Mouse (Mus musculus) embryonic facial prominence, embryonic 13.5 days (tissue): ENCODE data around the gene Dtx3. TPM values are rescaled to one million over a fixed set of nuclear protein-coding genes. Genes with fewer than 3 reads are reported as not detected.
"Not testable (repeated sequence)": the region's sequence is repeated elsewhere in the genome, so short reads cannot be mapped to it uniquely, and the experiment has no call there.

ENCODE experiments used
- ATAC-seq: fragments of 200-750 bp; cut with Nextera tagmentation; 2 replicates; pipeline ENCODE4 v1.8.0; 2017; ENCODE audit warnings: low read depth; ENCODE audit not compliant: insufficient number of reproducible peaks, insufficient read depth, low FRiP score, low TSS enrichment
- H3K27ac ChIP-seq: fragments of 300-500 bp; sonication (generic); 2 replicates; pipeline ENCODE4 v1.5.1; 2015; ENCODE audit warnings: moderate library complexity, mild to moderate bottlenecking, inconsistent platforms
- H3K27me3 ChIP-seq: fragments of 300-500 bp; sonication (generic); 2 replicates; pipeline ENCODE4 v1.6.1; 2015; ENCODE audit warnings: mild to moderate bottlenecking, inconsistent platforms
- H3K36me3 ChIP-seq: fragments of 300-500 bp; sonication (generic); 2 replicates; pipeline ENCODE4 v1.6.1; 2015; ENCODE audit warnings: mild to moderate bottlenecking, inconsistent platforms
- H3K4me1 ChIP-seq: fragments of 300-500 bp; sonication (generic); 2 replicates; pipeline ENCODE4 v1.6.1; 2015; ENCODE audit warnings: inconsistent platforms
- H3K4me2 ChIP-seq: fragments of 300-500 bp; sonication (generic); 2 replicates; pipeline ENCODE4 v1.6.1; 2015; ENCODE audit warnings: moderate library complexity, mild to moderate bottlenecking, inconsistent platforms
- H3K4me3 ChIP-seq: fragments of 300-500 bp; sonication (generic); 2 replicates; pipeline ENCODE4 v1.5.1; 2015; ENCODE audit warnings: mild to moderate bottlenecking, inconsistent platforms
- H3K9ac ChIP-seq: fragments of 300-500 bp; sonication (generic); 2 replicates; pipeline ENCODE4 v1.6.1; 2015; ENCODE audit warnings: mild to moderate bottlenecking, inconsistent platforms
- H3K9me3 ChIP-seq: fragments of 300-500 bp; sonication (generic); 2 replicates; pipeline ENCODE4 v1.6.1; 2016; ENCODE audit warnings: inconsistent platforms
- WGBS: fragments of 180-500 bp; shearing (Covaris S2); methylation state at CpG from one replicate; pipeline ENCODE4 v1.1.7; 2015; ENCODE audit warnings: mixed read lengths; 5-methylcytosine and 5-hydroxymethylcytosine counted together
- polyA plus RNA-seq: library from polyadenylated mRNA; unstranded; fragments of >200 nt; fragmentation: Nextera tagmentation; extraction: Ambion mirVana; gene quantifications from 2 replicates; pipeline ENCODE4 v1.2.1, GENCODE M21; 2015

Dtx3 gene
- polyA plus RNA-seq, 1 experiment from 2014 or later = 165 TPM

GRCm38 (mm10) chr10:127164190-127164589, 31.3 kb downstream of the Dtx3 start:
- Histone ChIP-seq H3K9me3 (no peaks in the 10 kb centered on the region), H3K36me3 (no peaks in the 10 kb centered on the region), H3K4me2 (peak overlapping the region; percentile 100; the same call in 1 of the 2 replicates), H3K4me3 (no peak overlapping the region), H3K27me3 (peaks cover 61% of the 10 kb centered on the region), H3K9ac (peak overlapping the region; percentile 79; the same call in 1 of the 2 replicates), H3K27ac (no peak overlapping the region), H3K4me1 (peaks cover 25% of the 10 kb centered on the region)
- 90% methylated on average over 4 of the region's 4 CpGs for WGBS
- ATAC-seq = no peak

DNA sequence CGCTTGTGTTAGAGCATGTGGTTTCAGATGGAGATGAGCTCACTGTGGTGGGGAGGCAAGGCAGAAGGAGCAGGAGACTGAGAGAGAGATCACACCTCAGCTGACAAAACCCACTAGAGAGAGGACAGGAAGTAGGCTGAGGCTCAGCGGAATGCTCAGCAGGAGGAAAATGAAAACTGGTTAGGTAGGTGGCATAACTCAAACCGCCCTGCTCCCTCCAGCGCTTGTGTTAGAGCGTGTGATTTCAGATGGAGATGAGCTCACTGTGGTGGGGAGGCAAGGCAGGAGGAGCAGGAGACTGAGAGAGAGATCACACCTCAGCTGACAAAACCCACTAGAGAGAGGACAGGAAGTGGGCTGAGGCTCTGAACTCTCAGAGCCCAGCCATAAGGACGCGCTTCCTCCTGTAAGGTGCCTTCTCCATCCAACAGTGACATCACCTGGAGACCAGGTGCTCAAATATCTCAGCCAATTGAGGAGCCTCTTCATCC, 32.7 kb downstream of the Dtx3 start:
- not testable (repeated sequence) for H3K9ac ChIP-seq, ATAC-seq, H3K9me3 ChIP-seq, H3K36me3 ChIP-seq, H3K4me2 ChIP-seq, H3K4me3 ChIP-seq, H3K27ac ChIP-seq
- peaks cover 48% of the 10 kb centered on the region for H3K27me3 ChIP-seq
- peaks cover 25% of the 10 kb centered on the region for H3K4me1 ChIP-seq
- WGBS = 48% methylated on average over 7 of the region's 7 CpGs

GRCm38 (mm10) chr10:127160728-127161127, 34.8 kb downstream of the Dtx3 start:
- peaks cover 8% of the 10 kb centered on the region for H3K4me1 ChIP-seq
- H3K4me2 ChIP-seq = no peak overlapping the region
- H3K27me3 ChIP-seq = peaks cover 27% of the 10 kb centered on the region
- H3K4me3 ChIP-seq = no peak overlapping the region
- H3K9ac ChIP-seq = no peak overlapping the region
- H3K36me3 ChIP-seq = no peaks in the 10 kb centered on the region
- 72% methylated on average over 3 of the region's 3 CpGs for whole genome bisulfite sequencing
- no peaks in the 10 kb centered on the region for H3K9me3 ChIP-seq
- no peak overlapping the region for H3K27ac ChIP-seq
- ATAC-seq = no peak

GRCm38 (mm10) chr10:127160081-127160480, 35.4 kb downstream of the Dtx3 start:
- Histone ChIP-seq H3K4me3 (no peak overlapping the region), H3K27me3 (peaks cover 21% of the 10 kb centered on the region), H3K4me2 (no peak overlapping the region), H3K4me1 (peaks cover 3% of the 10 kb centered on the region; the same call in 1 of the 2 replicates), H3K36me3 (no peaks in the 10 kb centered on the region), H3K9me3 (no peaks in the 10 kb centered on the region), H3K9ac (no peak overlapping the region), H3K27ac (no peak overlapping the region)
- no peak for ATAC-seq
- 87% methylated on average over 9 of the region's 9 CpGs for WGBS

- H3K9ac ChIP-seq = no peak overlapping the region
- 73% methylated on average over 3 of the region's 3 CpGs for WGBS
- H3K36me3 ChIP-seq = no peaks in the 10 kb centered on the region
- H3K4me1 ChIP-seq = no peaks in the 10 kb centered on the region
- H3K4me3 ChIP-seq = no peak overlapping the region
- H3K9me3 ChIP-seq = no peaks in the 10 kb centered on the region
- peaks cover 6% of the 10 kb centered on the region; the same call in 1 of the 2 replicates for H3K27me3 ChIP-seq
- ATAC-seq = no peak
- no peak overlapping the region for H3K27ac ChIP-seq
- H3K4me2 ChIP-seq = no peak overlapping the region
These were observed 37.1 kb downstream of the Dtx3 start for GRCm38 (mm10) chr10:127158471-127158870.

- no peak for ATAC-seq
- H3K36me3 ChIP-seq = no peaks in the 10 kb centered on the region
- H3K4me1 ChIP-seq = no peaks in the 10 kb centered on the region
- H3K27me3 ChIP-seq = no peaks in the 10 kb centered on the region
- H3K4me3 ChIP-seq = no peak overlapping the region
- H3K4me2 ChIP-seq = no peak overlapping the region
- no peaks in the 10 kb centered on the region for H3K9me3 ChIP-seq
- H3K27ac ChIP-seq = no peak overlapping the region
- H3K9ac ChIP-seq = no peak overlapping the region
- whole genome bisulfite sequencing = 92% methylated on average over 1 of the region's 1 CpGs
These were observed 39.0 kb downstream of the Dtx3 start for GRCm38 (mm10) chr10:127156511-127156910.

GRCm38 (mm10) chr10:127156089-127156488, 39.4 kb downstream of the Dtx3 start:
- no peak overlapping the region for H3K4me2 ChIP-seq
- no peaks in the 10 kb centered on the region for H3K36me3 ChIP-seq
- H3K4me1 ChIP-seq = no peaks in the 10 kb centered on the region
- no peak overlapping the region for H3K4me3 ChIP-seq
- no peak overlapping the region for H3K27ac ChIP-seq
- no peaks in the 10 kb centered on the region for H3K27me3 ChIP-seq
- ATAC-seq = no peak
- H3K9me3 ChIP-seq = no peaks in the 10 kb centered on the region
- H3K9ac ChIP-seq = no peak overlapping the region
- WGBS = 86% methylated on average over 1 of the region's 1 CpGs

GRCm38 (mm10) chr10:127154652-127155051, 40.9 kb downstream of the Dtx3 start:
- Histone ChIP-seq H3K36me3 (no peaks in the 10 kb centered on the region), H3K4me1 (no peaks in the 10 kb centered on the region), H3K9me3 (no peaks in the 10 kb centered on the region), H3K4me3 (no peak overlapping the region), H3K27ac (no peak overlapping the region), H3K27me3 (no peaks in the 10 kb centered on the region), H3K9ac (no peak overlapping the region), H3K4me2 (no peak overlapping the region)
- no peak for ATAC-seq
- WGBS = 88% methylated on average over 5 of the region's 5 CpGs

GRCm38 (mm10) chr10:127154241-127154640, 41.3 kb downstream of the Dtx3 start:
- no peak overlapping the region for H3K27ac ChIP-seq
- no peak for ATAC-seq
- no peaks in the 10 kb centered on the region for H3K27me3 ChIP-seq
- H3K36me3 ChIP-seq = no peaks in the 10 kb centered on the region
- no peak overlapping the region for H3K4me2 ChIP-seq
- WGBS = 94% methylated on average over 2 of the region's 2 CpGs
- H3K9me3 ChIP-seq = no peaks in the 10 kb centered on the region
- H3K9ac ChIP-seq = no peak overlapping the region
- H3K4me1 ChIP-seq = no peaks in the 10 kb centered on the region
- H3K4me3 ChIP-seq = no peak overlapping the region

- 93% methylated on average over 7 of the region's 7 CpGs for WGBS
- no peaks in the 10 kb centered on the region for H3K9me3 ChIP-seq
- no peaks in the 10 kb centered on the region for H3K4me1 ChIP-seq
- no peaks in the 10 kb centered on the region for H3K36me3 ChIP-seq
- no peak overlapping the region for H3K4me2 ChIP-seq
- no peak overlapping the region for H3K9ac ChIP-seq
- H3K27me3 ChIP-seq = no peaks in the 10 kb centered on the region
- H3K27ac ChIP-seq = no peak overlapping the region
- no peak overlapping the region for H3K4me3 ChIP-seq
- ATAC-seq = no peak
These were observed 42.2 kb downstream of the Dtx3 start for GRCm38 (mm10) chr10:127153323-127153722.

GRCm38 (mm10) chr10:127152556-127152955, 43.0 kb downstream of the Dtx3 start:
- H3K27ac ChIP-seq, H3K4me2 ChIP-seq, H3K9ac ChIP-seq, H3K4me1 ChIP-seq, H3K36me3 ChIP-seq, H3K9me3 ChIP-seq, H3K27me3 ChIP-seq, ATAC-seq, H3K4me3 ChIP-seq: not testable (repeated sequence)
- WGBS = 84% methylated on average over 10 of the region's 10 CpGs

DNA sequence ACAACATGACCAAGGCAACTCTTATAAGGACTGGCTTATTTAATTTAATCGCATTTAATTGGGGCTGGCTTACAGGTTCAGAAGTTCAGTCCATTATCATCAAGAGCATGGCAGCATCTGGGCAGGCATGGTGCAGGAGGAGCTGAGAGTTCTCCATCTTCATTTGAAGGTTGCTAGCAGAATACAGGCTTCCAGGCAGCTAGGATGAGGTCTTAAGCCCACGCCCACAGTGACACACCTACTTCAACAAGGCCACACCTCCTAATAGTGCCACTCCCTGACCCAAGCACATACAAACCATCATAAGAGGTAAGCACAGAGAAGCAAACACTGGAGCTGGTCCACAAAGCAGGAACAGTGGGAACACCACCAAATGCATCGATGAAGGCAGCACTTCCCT, 44.3 kb downstream of the Dtx3 start:
- 89% methylated on average over 3 of the region's 3 CpGs for WGBS
- not testable (repeated sequence) for H3K4me1 ChIP-seq, H3K4me3 ChIP-seq, ATAC-seq, H3K9me3 ChIP-seq, H3K27me3 ChIP-seq, H3K4me2 ChIP-seq, H3K27ac ChIP-seq, H3K36me3 ChIP-seq, H3K9ac ChIP-seq

- ATAC-seq = no peak
- Histone ChIP-seq H3K27me3 (no peaks in the 10 kb centered on the region), H3K9ac (no peak overlapping the region), H3K4me3 (no peak overlapping the region), H3K4me2 (no peak overlapping the region), H3K36me3 (no peaks in the 10 kb centered on the region), H3K9me3 (no peaks in the 10 kb centered on the region), H3K27ac (no peak overlapping the region), H3K4me1 (no peaks in the 10 kb centered on the region)
- 78% methylated on average over 4 of the region's 4 CpGs for WGBS
These were observed 45.1 kb downstream of the Dtx3 start for GRCm38 (mm10) chr10:127150471-127150872.
